Mouse (Mus musculus) adrenal gland, adult 2 months (tissue): ENCODE measurements around the gene Itpripl2. TPM values are rescaled to one million over a fixed set of nuclear protein-coding genes. Genes with fewer than 3 reads are reported as not detected.

Experiments used
- DNase-seq: peaks from one replicate; pipeline ENCODE4 v3.0.0; 2021
- polyA plus RNA-seq: library from polyadenylated mRNA; depleted of rRNA; stranded (reverse); fragments of >200 nt; gene quantifications from 2 replicates; pipeline ENCODE4 v1.2.3, GENCODE M21; 2012; rRNA removed
- total RNA-seq, 2 experiments: library from RNA; stranded (reverse); gene quantifications; 2 replicates each; pipeline ENCODE4 v1.2.3; 2021

Gene Itpripl2
- total and polyA plus RNA-seq, 3 experiments, result 10.4 to 18.6 (median 16.4) TPM

DNA sequence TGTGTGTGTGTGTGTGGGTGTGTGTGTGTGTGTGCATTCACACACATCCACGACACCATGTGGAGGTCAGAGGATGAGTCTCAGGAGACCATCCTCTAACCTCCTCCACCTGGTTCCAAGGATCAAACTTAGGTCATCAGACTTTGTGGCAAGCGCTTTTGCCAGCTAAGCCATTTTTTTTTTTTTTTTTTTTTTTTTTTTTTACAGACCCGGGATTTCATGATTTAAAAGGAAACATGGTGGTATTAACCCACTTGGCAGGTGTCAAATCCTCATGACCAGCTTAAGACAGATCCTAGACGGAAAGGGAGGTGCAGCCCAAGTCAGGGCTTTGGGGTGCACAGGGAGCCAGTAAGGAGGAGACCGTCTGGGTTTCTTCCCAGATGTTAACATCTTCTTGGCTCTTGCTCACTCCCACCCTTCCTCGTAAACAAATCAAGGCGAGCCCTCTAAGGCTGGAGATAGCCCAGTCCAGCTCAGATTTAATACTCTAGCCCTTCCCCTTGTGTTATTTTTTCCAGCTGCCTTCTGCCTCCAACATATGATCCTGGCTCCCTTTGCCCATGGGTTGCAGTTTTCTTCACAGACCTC lies 47.8 kb downstream of the Itpripl2 start:
- DNase-seq, result no peak

GRCm38 (mm10) chr7:118443371-118443770 lies 48.4 kb downstream of the Itpripl2 start:
- no peak for DNase-seq

- DNase-seq, result no peak
These were observed 50.2 kb downstream of the Itpripl2 start for GRCm38 (mm10) chr7:118441535-118441934.

DNA sequence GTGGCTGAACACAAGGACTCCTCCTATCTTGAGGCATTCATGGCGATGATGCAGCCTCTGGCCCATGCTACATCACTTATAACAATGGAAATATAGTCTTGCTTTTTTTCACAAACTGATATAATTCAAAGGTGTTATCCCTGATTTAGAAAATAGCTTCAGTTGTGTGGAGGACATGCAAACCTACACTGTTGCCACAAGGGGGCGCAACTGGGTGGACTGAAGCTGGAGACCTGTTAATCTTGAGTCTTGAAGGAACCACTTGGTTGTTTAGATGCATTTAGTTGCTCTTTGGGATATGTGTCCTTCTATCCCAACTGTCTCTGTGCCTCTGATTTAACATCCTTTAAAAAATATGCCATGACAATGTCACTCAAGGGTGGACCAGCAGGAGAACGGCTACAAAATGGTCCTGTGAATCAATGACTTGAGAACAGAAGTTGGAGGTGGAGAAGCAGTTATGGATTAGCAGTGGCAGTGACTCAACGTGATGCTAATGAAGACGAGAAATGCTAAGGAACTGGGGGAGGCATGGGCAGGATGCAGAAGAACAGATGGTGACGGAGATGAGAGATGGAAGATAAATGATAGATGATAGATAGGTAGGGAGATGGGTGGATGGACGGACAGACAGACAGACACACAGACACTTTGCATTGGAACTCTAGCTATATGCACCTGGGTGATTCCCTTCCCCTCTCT lies 54.5 kb downstream of the Itpripl2 start:
- no peak for DNase-seq

Other genes with a start within 250 kb of the Itpripl2 start
- 10 to 100 TPM; 29.9 to 44.5 TPM for gene Smg1, start 248.3 kb downstream of the Itpripl2 start, total RNA-seq
- gene Smg1, start 248.3 kb downstream of the Itpripl2 start, polyA plus RNA-seq, result 38.4 and 39.7 TPM in 2 replicates
- gene Syt17, start 43.8 kb downstream of the Itpripl2 start, total RNA-seq, result 10 to 100 TPM in 1 of 2 experiments, 1 to 10 TPM in 1; 6.0 to 11.4 TPM
- gene Syt17, start 43.8 kb downstream of the Itpripl2 start, polyA plus RNA-seq, result 3.9 and 6.2 TPM in 2 replicates
- gene Coq7, start 41.4 kb upstream of the Itpripl2 start, total RNA-seq, result 10 to 100 TPM; 28.3 to 52.0 TPM
- gene Coq7, start 41.4 kb upstream of the Itpripl2 start, polyA plus RNA-seq, result 32.3 and 37.0 TPM in 2 replicates
- gene Tmc7, start 92.8 kb upstream of the Itpripl2 start, total RNA-seq, result under 1 TPM; 0.69 TPM
- gene Tmc7, start 92.8 kb upstream of the Itpripl2 start, polyA plus RNA-seq, result 0.20 TPM in 2 replicates
- not detected for gene Tmc5, start 105.3 kb upstream of the Itpripl2 start, total RNA-seq
- 0.04 and 0.08 TPM in 2 replicates for gene Tmc5, start 105.3 kb upstream of the Itpripl2 start, polyA plus RNA-seq
- gene Gde1, start 213.8 kb upstream of the Itpripl2 start, total RNA-seq, result 100 to 1,000 TPM; 111 to 162 TPM
- 1,038 and 1,224 TPM in 2 replicates for gene Gde1, start 213.8 kb upstream of the Itpripl2 start, polyA plus RNA-seq
- 1 to 10 TPM; 4.6 to 7.5 TPM for gene Ccp110, start 220.6 kb upstream of the Itpripl2 start, total RNA-seq
- 0.85 and 0.93 TPM in 2 replicates for gene Ccp110, start 220.6 kb upstream of the Itpripl2 start, polyA plus RNA-seq
- 10 to 100 TPM; 52.2 to 85.3 TPM for gene Vps35l, start 248.3 kb upstream of the Itpripl2 start, total RNA-seq
- 25.2 and 32.6 TPM in 2 replicates for gene Vps35l, start 248.3 kb upstream of the Itpripl2 start, polyA plus RNA-seq